Mouse (Mus musculus) layer of hippocampus, adult 8-10 months (tissue): ENCODE data around the gene Trak1. TPM values are rescaled to one million over a fixed set of nuclear protein-coding genes. Genes with fewer than 3 reads are reported as not detected.

Source experiments
- DNase-seq, 2 experiments: peaks; one replicate each; pipeline ENCODE4 v3.0.0; 2022; ENCODE audit warnings: low spot score in 2 of 2
- total RNA-seq, 4 experiments: library from RNA; stranded (reverse); gene quantifications; 2 replicates each; pipeline ENCODE4 v1.2.4; 2022

Trak1 gene
- 100 to 1,000 TPM; 201 to 260 (median 228) TPM for total RNA-seq

GRCm38 (mm10) chr9:121297171-121298064 lies at the start of gene Trak1:
Trak1 (plus strand) TSS chr9:121297502.
- no peak for DNase-seq

- peak; percentile 58 to 86 for DNase-seq
Measured at GRCm38 (mm10) chr9:121247956-121248775, 49.1 kb upstream of the Trak1 start.

GRCm38 (mm10) chr9:121249805-121250204 lies 47.5 kb upstream of the Trak1 start:
- DNase-seq, result peak in 1 of 2 experiments; percentile 2

- DNase-seq, result peak in 1 of 2 experiments; percentile 1
Measured at GRCm38 (mm10) chr9:121250854-121251253, 46.4 kb upstream of the Trak1 start.

GRCm38 (mm10) chr9:121253983-121254382 lies 43.3 kb upstream of the Trak1 start:
- DNase-seq, result peak in 1 of 2 experiments; percentile 2

GRCm38 (mm10) chr9:121254761-121255160 lies 42.5 kb upstream of the Trak1 start:
- DNase-seq, result peak in 1 of 2 experiments; percentile 4

GRCm38 (mm10) chr9:121257106-121257505 lies 40.2 kb upstream of the Trak1 start:
- DNase-seq, result peak in 1 of 2 experiments; percentile 1

GRCm38 (mm10) chr9:121265307-121265706 lies 32.0 kb upstream of the Trak1 start:
- no peak for DNase-seq

- no peak for DNase-seq
Measured at GRCm38 (mm10) chr9:121271149-121271548, 26.2 kb upstream of the Trak1 start.

GRCm38 (mm10) chr9:121271561-121271960 lies 25.7 kb upstream of the Trak1 start:
- no peak for DNase-seq

GRCm38 (mm10) chr9:121276745-121277117 lies 20.6 kb upstream of the Trak1 start:
- DNase-seq, result no peak

GRCm38 (mm10) chr9:121277118-121278060 lies 19.9 kb upstream of the Trak1 start, which contains the start of gene Ulk4:
Ulk4 (minus strand) TSS chr9:121277197.
- DNase-seq, result peak; percentile 92 to 95

GRCm38 (mm10) chr9:121279216-121279615 lies 18.1 kb upstream of the Trak1 start:
- DNase-seq, result no peak

GRCm38 (mm10) chr9:121281891-121282290 lies 15.4 kb upstream of the Trak1 start:
- DNase-seq, result no peak

- DNase-seq, result no peak
Measured at GRCm38 (mm10) chr9:121283620-121284185, 13.6 kb upstream of the Trak1 start.

- DNase-seq, result no peak
Measured at GRCm38 (mm10) chr9:121284422-121284821, 12.9 kb upstream of the Trak1 start.

- no peak for DNase-seq
Measured at GRCm38 (mm10) chr9:121285341-121286324, 11.7 kb upstream of the Trak1 start.

GRCm38 (mm10) chr9:121286325-121286901 lies 10.9 kb upstream of the Trak1 start:
- no peak for DNase-seq

GRCm38 (mm10) chr9:121291275-121291674 lies 6.0 kb upstream of the Trak1 start:
- no peak for DNase-seq
